Mouse (Mus musculus) forebrain, embryonic 15.5 days (tissue): ENCODE measurements around the gene Hsdl1. TPM values are rescaled to one million over a fixed set of nuclear protein-coding genes. Genes with fewer than 3 reads are reported as not detected.

Experiments
- ATAC-seq: fragments of 200-750 bp; cut with Nextera tagmentation; replicated peaks from 2 replicates; pipeline ENCODE4 v1.8.0; 2017; ENCODE audit warnings: mild to moderate bottlenecking, moderate TSS enrichment, moderate library complexity
- H3K27ac ChIP-seq: fragments of 300-500 bp; sonication (generic); replicated peaks from 2 replicates; pipeline ENCODE4 v1.5.1; 2015; ENCODE audit warnings: mild to moderate bottlenecking, inconsistent platforms
- H3K27me3 ChIP-seq: fragments of 300-500 bp; sonication (generic); 2 replicates; pipeline ENCODE4 v1.6.1; 2015; ENCODE audit warnings: inconsistent platforms
- H3K36me3 ChIP-seq: fragments of 300-500 bp; sonication (generic); 2 replicates; pipeline ENCODE4 v1.6.1; 2015; ENCODE audit warnings: mild to moderate bottlenecking, inconsistent platforms
- H3K4me1 ChIP-seq: fragments of 300-500 bp; sonication (generic); 2 replicates; pipeline ENCODE4 v1.6.1; 2015; ENCODE audit warnings: inconsistent platforms
- H3K4me2 ChIP-seq: fragments of 300-500 bp; sonication (generic); replicated peaks from 2 replicates; pipeline ENCODE4 v1.6.1; 2015; ENCODE audit warnings: mild to moderate bottlenecking, inconsistent platforms
- H3K4me3 ChIP-seq: fragments of 300-500 bp; sonication (generic); 2 replicates; pipeline ENCODE4 v1.5.1; 2015; ENCODE audit warnings: mild to moderate bottlenecking, inconsistent platforms
- H3K9ac ChIP-seq: fragments of 300-500 bp; sonication (generic); replicated peaks from 2 replicates; pipeline ENCODE4 v1.6.1; 2015; ENCODE audit warnings: mild to moderate bottlenecking, inconsistent platforms
- H3K9me3 ChIP-seq: fragments of 300-500 bp; sonication (generic); 2 replicates; pipeline ENCODE4 v1.6.1; 2016; ENCODE audit warnings: inconsistent platforms
- WGBS: fragments of 180-500 bp; shearing (Covaris S2); methylation state at CpG from one replicate; pipeline ENCODE4 v1.1.7; 2015; ENCODE audit warnings: mixed read lengths; 5-methylcytosine and 5-hydroxymethylcytosine counted together
- polyA plus RNA-seq: library from polyadenylated mRNA; unstranded; fragments of >200 nt; fragmentation: Nextera tagmentation; extraction: Ambion mirVana; gene quantifications from 2 replicates; pipeline ENCODE4 v1.2.1, GENCODE M21; 2015

Gene Hsdl1
- polyA plus RNA-seq, 1 experiment from 2014 or later, result 161 TPM

DNA sequence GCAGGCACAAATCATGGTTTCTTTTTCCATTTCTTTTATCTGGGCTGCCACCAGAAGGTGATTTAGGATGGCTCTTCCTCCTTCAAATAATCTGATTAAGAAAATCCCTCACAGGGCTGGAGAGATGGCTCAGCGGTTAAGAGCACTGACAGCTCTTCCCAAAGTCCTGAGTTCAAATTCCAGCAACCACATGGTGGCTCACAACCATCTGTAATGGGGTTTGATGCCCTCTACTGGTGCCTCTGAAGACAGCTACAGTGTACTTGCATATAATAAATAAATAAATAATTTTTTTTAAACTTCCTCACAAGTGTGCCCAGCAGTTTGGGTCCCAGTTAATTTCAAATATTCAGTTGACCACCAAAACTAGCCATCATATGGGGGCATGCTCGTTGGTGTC lies 31.2 kb upstream of the Hsdl1 start:
- no peak overlapping the region for H3K4me3 ChIP-seq
- WGBS, result 85% methylated on average over 2 of the region's 2 CpGs
- no peaks in the 10 kb centered on the region for H3K27me3 ChIP-seq
- H3K9me3 ChIP-seq, result no peaks in the 10 kb centered on the region
- ATAC-seq, result no peak
- peaks cover 14% of the 10 kb centered on the region for H3K36me3 ChIP-seq
- no peak overlapping the region for H3K9ac ChIP-seq
- no peak overlapping the region for H3K4me2 ChIP-seq
- peaks cover 15% of the 10 kb centered on the region for H3K4me1 ChIP-seq
- H3K27ac ChIP-seq, result no peak overlapping the region

GRCm38 (mm10) chr8:119604996-119605395 lies 30.0 kb upstream of the Hsdl1 start, which contains the start of gene Taf1c:
TSS of gene Taf1c (minus strand) at chr8:119605222.
- H3K9me3 ChIP-seq, result no peaks in the 10 kb centered on the region
- H3K4me1 ChIP-seq, result peaks cover 15% of the 10 kb centered on the region
- WGBS, result under 1% methylated on average over 23 of the region's 23 CpGs
- peak within 1 kb of the TSS; percentile 60 for H3K27ac ChIP-seq
- no peaks in the 10 kb centered on the region for H3K27me3 ChIP-seq
- H3K4me2 ChIP-seq, result peak within 1 kb of the TSS; percentile 85
- H3K4me3 ChIP-seq, result peak within 1 kb of the TSS; percentile 92
- peak; percentile 82 for ATAC-seq
- H3K36me3 ChIP-seq, result peaks cover 25% of the 10 kb centered on the region
- H3K9ac ChIP-seq, result peak within 1 kb of the TSS; percentile 74

GRCm38 (mm10) chr8:119604398-119604803 lies 29.4 kb upstream of the Hsdl1 start:
- H3K36me3 ChIP-seq, result peaks cover 28% of the 10 kb centered on the region
- peak overlapping the region; percentile 74 for H3K9ac ChIP-seq
- peak overlapping the region; percentile 92 for H3K4me3 ChIP-seq
- H3K27ac ChIP-seq, result 0 out of 2 replicates have a peak overlapping the region, but pooled peaks have one; percentile 60
- peaks cover 15% of the 10 kb centered on the region for H3K4me1 ChIP-seq
- H3K4me2 ChIP-seq, result peak overlapping the region; percentile 85
- no peak for ATAC-seq
- WGBS, result 39% methylated on average over 12 of the region's 12 CpGs
- H3K27me3 ChIP-seq, result no peaks in the 10 kb centered on the region
- no peaks in the 10 kb centered on the region for H3K9me3 ChIP-seq

DNA sequence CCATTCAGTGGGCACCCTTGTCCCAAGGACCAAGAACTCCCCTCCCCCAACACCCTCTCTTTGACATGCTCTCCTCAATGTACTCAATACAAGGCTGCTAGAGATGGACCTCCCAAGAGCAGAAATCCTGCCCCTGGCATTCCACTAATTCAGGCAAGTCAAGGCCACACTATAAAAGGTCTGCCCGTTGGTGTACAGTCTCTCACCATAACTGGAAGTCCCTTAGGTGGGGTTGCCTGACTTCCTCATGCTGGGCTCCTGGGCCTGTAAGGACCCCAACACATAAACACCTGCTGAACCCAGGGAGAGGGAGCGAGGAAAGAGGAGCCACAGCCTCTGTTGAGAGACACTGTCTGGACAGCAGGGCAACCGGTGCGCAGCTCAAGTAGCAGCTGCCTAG lies 28.8 kb upstream of the Hsdl1 start:
- peak overlapping the region; percentile 92 for H3K4me3 ChIP-seq

DNA sequence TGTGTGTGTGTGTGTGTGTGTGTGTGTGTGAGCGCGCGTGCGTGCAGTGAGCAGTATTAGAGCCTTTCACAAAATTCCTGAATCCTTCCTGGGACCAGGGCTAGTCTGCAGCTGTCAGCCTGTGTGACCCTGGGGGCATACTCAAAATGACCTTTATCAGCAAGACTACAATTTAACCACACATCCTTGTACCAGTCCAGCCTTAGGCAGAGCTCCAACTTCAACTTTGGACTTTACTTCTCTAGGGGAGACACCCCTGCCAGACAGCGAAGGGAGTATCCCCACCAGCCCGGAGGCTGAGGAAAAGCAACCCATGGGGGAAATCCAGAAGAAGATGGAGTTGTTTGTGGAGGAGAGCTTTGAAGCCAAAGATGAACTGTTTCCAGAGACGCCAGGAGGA lies 16.5 kb upstream of the Hsdl1 start:
- Histone ChIP-seq H3K27ac (no peak overlapping the region), H3K27me3 (no peaks in the 10 kb centered on the region)
- WGBS, result 92% methylated on average over 7 of the region's 7 CpGs

More for the DNA sequence above, 28.8 kb upstream of the Hsdl1 start:
- Histone ChIP-seq H3K36me3 (peaks cover 34% of the 10 kb centered on the region), H3K27me3 (no peaks in the 10 kb centered on the region), H3K27ac (no peak overlapping the region), H3K9me3 (no peaks in the 10 kb centered on the region), H3K4me2 (peak overlapping the region; percentile 85), H3K4me1 (peaks cover 15% of the 10 kb centered on the region), H3K9ac (peak overlapping the region; percentile 74)
- WGBS, result 88% methylated on average over 4 of the region's 4 CpGs
- no peak for ATAC-seq

GRCm38 (mm10) chr8:119590348-119590747 lies 15.4 kb upstream of the Hsdl1 start:
- WGBS, result 82% methylated on average over 14 of the region's 14 CpGs

More for the DNA sequence above, 16.5 kb upstream of the Hsdl1 start:
- no peaks in the 10 kb centered on the region for H3K9me3 ChIP-seq
- no peak overlapping the region for H3K4me3 ChIP-seq
- H3K9ac ChIP-seq, result no peak overlapping the region
- no peak for ATAC-seq
- H3K4me1 ChIP-seq, result no peaks in the 10 kb centered on the region
- H3K36me3 ChIP-seq, result no peaks in the 10 kb centered on the region; the same call in 1 of the 2 replicates
- H3K4me2 ChIP-seq, result no peak overlapping the region

GRCm38 (mm10) chr8:119588844-119589243 lies 13.9 kb upstream of the Hsdl1 start:
- ATAC-seq, result no peak
- H3K4me1 ChIP-seq, result no peaks in the 10 kb centered on the region
- H3K9ac ChIP-seq, result no peak overlapping the region
- no peak overlapping the region for H3K4me2 ChIP-seq
- no peak overlapping the region for H3K4me3 ChIP-seq
- WGBS, result 36% methylated on average over 10 of the region's 10 CpGs
- no peaks in the 10 kb centered on the region for H3K36me3 ChIP-seq
- no peak overlapping the region for H3K27ac ChIP-seq
- no peaks in the 10 kb centered on the region for H3K9me3 ChIP-seq
- H3K27me3 ChIP-seq, result no peaks in the 10 kb centered on the region

More at GRCm38 (mm10) chr8:119590348-119590747, 15.4 kb upstream of the Hsdl1 start:
- H3K36me3 ChIP-seq, result no peaks in the 10 kb centered on the region
- no peaks in the 10 kb centered on the region for H3K4me1 ChIP-seq
- H3K4me2 ChIP-seq, result no peak overlapping the region
- H3K9me3 ChIP-seq, result no peaks in the 10 kb centered on the region
- no peak overlapping the region for H3K9ac ChIP-seq
- no peak for ATAC-seq
- no peak overlapping the region for H3K27ac ChIP-seq
- H3K4me3 ChIP-seq, result no peak overlapping the region
- no peaks in the 10 kb centered on the region for H3K27me3 ChIP-seq

DNA sequence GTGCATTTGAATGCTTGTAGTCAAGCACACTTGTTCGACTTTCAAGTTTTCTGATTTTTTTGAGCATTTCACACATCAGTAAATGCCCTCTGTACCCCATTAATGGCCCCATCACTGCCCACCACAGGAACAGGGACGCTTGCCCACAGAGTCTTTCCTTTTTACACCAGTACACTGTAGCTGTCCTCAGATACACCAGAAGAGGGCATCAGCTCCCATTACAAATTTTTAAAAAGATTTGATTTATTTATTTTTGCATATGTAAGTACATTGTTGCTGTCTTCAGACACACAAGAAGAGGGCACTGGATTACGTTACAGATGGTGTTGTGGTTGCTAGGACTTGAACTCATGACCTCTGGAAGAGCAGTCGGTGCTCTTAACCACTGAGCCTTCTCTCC lies 13.3 kb upstream of the Hsdl1 start:
- H3K27ac ChIP-seq, result no peak overlapping the region
- 67% methylated on average over 4 of the region's 4 CpGs for WGBS
- no peaks in the 10 kb centered on the region for H3K27me3 ChIP-seq
- H3K4me2 ChIP-seq, result no peak overlapping the region
- H3K4me3 ChIP-seq, result no peak overlapping the region
- H3K9me3 ChIP-seq, result no peaks in the 10 kb centered on the region
- no peaks in the 10 kb centered on the region for H3K4me1 ChIP-seq
- no peak overlapping the region for H3K9ac ChIP-seq
- no peaks in the 10 kb centered on the region for H3K36me3 ChIP-seq
- no peak for ATAC-seq

DNA sequence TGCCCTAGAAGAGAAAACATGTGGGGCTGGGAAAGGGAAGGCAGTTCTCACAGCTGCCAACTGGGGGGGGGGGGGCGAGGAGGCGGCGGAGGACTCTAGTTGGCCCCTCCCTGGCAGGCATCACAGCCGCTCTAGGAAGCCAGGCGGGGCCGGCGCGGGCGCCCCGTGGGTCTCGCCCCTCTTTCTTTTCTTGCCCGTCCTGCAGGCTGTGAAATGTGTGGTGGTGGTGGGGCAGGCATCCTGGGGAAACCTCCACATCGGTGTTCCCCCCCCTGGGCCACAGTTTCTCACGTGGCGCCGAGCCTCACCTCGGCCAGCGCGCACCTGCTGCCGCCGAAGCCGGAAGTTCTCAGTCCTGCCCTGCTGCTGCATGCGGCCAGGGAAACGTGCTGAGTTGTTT lies 10.9 kb upstream of the Hsdl1 start:
- Histone ChIP-seq H3K36me3 (no peaks in the 10 kb centered on the region), H3K27me3 (no peaks in the 10 kb centered on the region), H3K27ac (no peak overlapping the region), H3K9me3 (no peaks in the 10 kb centered on the region), H3K4me3 (peak overlapping the region; percentile 30), H3K4me2 (peak overlapping the region; percentile 44), H3K9ac (peak overlapping the region; percentile 32; the same call in 1 of the 2 replicates), H3K4me1 (no peaks in the 10 kb centered on the region)
- no peak for ATAC-seq
- 27% methylated on average over 17 of the region's 24 CpGs for WGBS

GRCm38 (mm10) chr8:119580441-119581161 lies 5.6 kb upstream of the Hsdl1 start:
- Histone ChIP-seq H3K4me3 (no peak overlapping the region), H3K9ac (no peak overlapping the region), H3K4me2 (no peak overlapping the region), H3K36me3 (no peaks in the 10 kb centered on the region), H3K4me1 (no peaks in the 10 kb centered on the region), H3K9me3 (no peaks in the 10 kb centered on the region), H3K27me3 (peaks cover 15% of the 10 kb centered on the region; the same call in 1 of the 2 replicates), H3K27ac (no peak overlapping the region)
- 87% methylated on average over 5 of the region's 5 CpGs for WGBS
- no peak for ATAC-seq

- peaks cover 15% of the 10 kb centered on the region; the same call in 1 of the 2 replicates for H3K27me3 ChIP-seq
- WGBS, result 45% methylated on average over 13 of the region's 13 CpGs
- H3K9ac ChIP-seq, result no peak overlapping the region
- peaks cover 6% of the 10 kb centered on the region for H3K4me1 ChIP-seq
- H3K9me3 ChIP-seq, result no peaks in the 10 kb centered on the region
- no peak overlapping the region for H3K4me2 ChIP-seq
- H3K27ac ChIP-seq, result no peak overlapping the region
- ATAC-seq, result no peak
- no peaks in the 10 kb centered on the region for H3K36me3 ChIP-seq
- H3K4me3 ChIP-seq, result no peak overlapping the region
Measured at GRCm38 (mm10) chr8:119579096-119579495, 4.1 kb upstream of the Hsdl1 start.

DNA sequence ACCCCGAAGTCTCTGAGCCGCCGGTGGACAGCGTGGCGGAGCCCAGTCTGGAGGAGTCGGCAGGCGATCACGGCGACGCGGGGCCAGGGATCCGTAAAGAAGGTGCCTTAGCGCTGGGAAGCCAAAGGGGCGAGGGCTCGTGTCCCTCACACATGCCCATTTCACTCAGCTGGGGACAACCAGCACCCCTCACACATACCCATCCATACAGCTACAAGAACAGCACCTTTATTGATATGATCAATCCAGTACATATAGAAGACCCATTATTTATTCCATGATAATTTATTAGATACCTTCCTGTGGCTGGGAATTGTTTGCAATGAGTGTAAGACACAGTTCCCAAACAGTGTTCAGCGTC lies 363 bp upstream of the Hsdl1 start:
- WGBS, result 1% methylated on average over 16 of the region's 16 CpGs
- H3K36me3 ChIP-seq, result no peaks in the 10 kb centered on the region

More for the DNA sequence above, 363 bp upstream of the Hsdl1 start:
- no peaks in the 10 kb centered on the region for H3K9me3 ChIP-seq
- no peak overlapping the region for H3K27ac ChIP-seq
- H3K27me3 ChIP-seq, result peaks cover 15% of the 10 kb centered on the region; the same call in 1 of the 2 replicates
- H3K4me3 ChIP-seq, result peak overlapping the region; percentile 65
- ATAC-seq, result no peak
- peak overlapping the region; percentile 90 for H3K9ac ChIP-seq
- H3K4me2 ChIP-seq, result peak overlapping the region; percentile 87
- H3K4me1 ChIP-seq, result peaks cover 24% of the 10 kb centered on the region
